Mouse (Mus musculus) embryonic fibroblast, embryonic 13.5 days (primary cell): ENCODE measurements around the gene Paxx.

ENCODE experiments used
- CTCF ChIP-seq: IDR thresholded peaks from 2 replicates; pipeline ENCODE4 v1.5.1; 2011; ENCODE audit warnings: mild to moderate bottlenecking, control low read depth, low read length, moderate library complexity, borderline replicate concordance; ENCODE audit not compliant: insufficient read depth
- POLR2A ChIP-seq: IDR thresholded peaks from 2 replicates; pipeline ENCODE4 v1.6.1; 2011; ENCODE audit warnings: low read depth, mild to moderate bottlenecking, control low read depth, low read length, moderate library complexity

- TF ChIP-seq CTCF (no peak), POLR2A (no peak)
Measured at GRCm38 (mm10) chr2:25505000-25505399, 44.1 kb upstream of the Paxx start.
